Mouse (Mus musculus) kidney, postnatal 0 days (tissue): ENCODE data around the gene Hist1h2ae. TPM values are rescaled to one million over a fixed set of nuclear protein-coding genes. Genes with fewer than 3 reads are reported as not detected.

Experiments
- ATAC-seq: fragments of 200-750 bp; cut with Nextera tagmentation; replicated peaks from 2 replicates; pipeline ENCODE4 v1.8.0; 2017; ENCODE audit warnings: low read depth, moderate number of reproducible peaks, moderate TSS enrichment, moderate library complexity; ENCODE audit not compliant: low FRiP score
- DNase-seq: peaks from one replicate; pipeline ENCODE4 v3.0.0-alpha.2; 2016; ENCODE audit warnings: low spot score
- H3K27ac ChIP-seq: fragments of 300-500 bp; sonication (generic); 2 replicates; pipeline ENCODE4 v1.5.1; 2014; ENCODE audit warnings: mild to moderate bottlenecking
- H3K27me3 ChIP-seq: fragments of 300-500 bp; sonication (generic); 2 replicates; pipeline ENCODE4 v1.6.1; 2014; ENCODE audit warnings: low read length, mixed read lengths; ENCODE audit not compliant: insufficient read depth
- H3K36me3 ChIP-seq: fragments of 300-500 bp; sonication (generic); 2 replicates; pipeline ENCODE4 v1.6.1; 2014; ENCODE audit warnings: low read length, mixed read lengths; ENCODE audit not compliant: insufficient read depth
- H3K4me1 ChIP-seq: fragments of 300-500 bp; sonication (generic); replicated peaks from 2 replicates; pipeline ENCODE4 v1.6.1; 2014; ENCODE audit warnings: antibody characterized with exemption, low read length, mixed read lengths; ENCODE audit not compliant: insufficient read depth
- H3K4me2 ChIP-seq: fragments of 300-500 bp; sonication (generic); 2 replicates; pipeline ENCODE4 v1.6.1; 2014; ENCODE audit warnings: mild to moderate bottlenecking, low read length, moderate library complexity, mixed read lengths
- H3K4me3 ChIP-seq: fragments of 300-500 bp; sonication (generic); replicated peaks from 2 replicates; pipeline ENCODE4 v1.5.1; 2014; ENCODE audit warnings: low read depth, low read length
- H3K9ac ChIP-seq: fragments of 300-500 bp; sonication (generic); 2 replicates; pipeline ENCODE4 v1.6.1; 2014; ENCODE audit warnings: low read depth, low read length
- H3K9me3 ChIP-seq: fragments of 300-500 bp; sonication (generic); replicated peaks from 2 replicates; pipeline ENCODE4 v1.6.1; 2016; ENCODE audit warnings: low read length, inconsistent platforms, mixed read lengths
- CTCF ChIP-seq: IDR thresholded peaks from 2 replicates; pipeline ENCODE4 v1.5.1; 2016; ENCODE audit warnings: antibody characterized with exemption, low read depth, mild to moderate bottlenecking, moderate library complexity
- WGBS: fragments of 180-500 bp; shearing (Covaris S2); extraction: QIAGEN DNeasy Blood & Tissue Kit; methylation state at CpG from one replicate; pipeline ENCODE4 v1.1.7; 2014; 5-methylcytosine and 5-hydroxymethylcytosine counted together
- polyA plus RNA-seq: library from polyadenylated mRNA; unstranded; fragments of >200 nt; fragmentation: Nextera tagmentation; extraction: Ambion mirVana; gene quantifications from 2 replicates; pipeline ENCODE4 v1.2.1, GENCODE M21; 2015

The Hist1h2ae gene
- polyA plus RNA-seq, 1 experiment from 2014 or later, result 50.2 TPM

DNA sequence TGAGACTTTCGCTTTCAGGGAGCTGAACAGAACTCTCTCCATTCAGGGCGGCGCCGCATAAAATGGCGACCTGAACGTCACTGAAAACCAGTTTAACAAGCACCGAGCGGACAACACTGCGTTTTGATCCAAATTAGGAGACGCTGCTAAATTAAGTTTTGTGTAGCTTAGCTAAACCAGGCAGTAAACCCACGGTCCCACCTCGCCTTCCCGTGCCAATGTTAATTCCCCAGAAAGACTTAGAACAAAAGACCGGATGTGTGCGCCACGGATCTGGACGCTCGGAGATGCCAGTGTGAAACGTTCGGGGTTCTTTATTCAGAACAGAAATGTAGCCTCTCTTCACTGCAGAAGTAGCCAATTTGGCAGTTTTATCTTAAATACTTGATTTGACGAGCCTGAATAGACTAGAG lies 14.0 kb upstream of the Hist1h2ae start:
- TF ChIP-seq CTCF, result no peak
- Histone ChIP-seq H3K4me1 (no peaks in the 10 kb centered on the region), H3K27me3 (no peaks in the 10 kb centered on the region), H3K36me3 (no peaks in the 10 kb centered on the region), H3K4me2 (peak overlapping the region; percentile 78), H3K9ac (peak overlapping the region; percentile 76), H3K9me3 (no peaks in the 10 kb centered on the region), H3K27ac (peak overlapping the region; percentile 97), H3K4me3 (peak overlapping the region; percentile 49)
- ATAC-seq (no peak), DNase-seq (peak; percentile 86)
- WGBS, result under 1% methylated on average over 21 of the region's 21 CpGs

- Histone ChIP-seq H3K27me3 (no peaks in the 10 kb centered on the region), H3K36me3 (no peaks in the 10 kb centered on the region), H3K4me2 (peak overlapping the region; percentile 78), H3K9me3 (no peaks in the 10 kb centered on the region), H3K9ac (peak overlapping the region; percentile 76), H3K4me1 (no peaks in the 10 kb centered on the region), H3K27ac (peak overlapping the region; percentile 97), H3K4me3 (peak overlapping the region; percentile 49; the same call in 1 of the 2 replicates)
- ATAC-seq (no peak), DNase-seq (peak; percentile 84)
- no peak for TF ChIP-seq CTCF
These were observed 13.3 kb upstream of the Hist1h2ae start for GRCm38 (mm10) chr13:23584331-23584730.

DNA sequence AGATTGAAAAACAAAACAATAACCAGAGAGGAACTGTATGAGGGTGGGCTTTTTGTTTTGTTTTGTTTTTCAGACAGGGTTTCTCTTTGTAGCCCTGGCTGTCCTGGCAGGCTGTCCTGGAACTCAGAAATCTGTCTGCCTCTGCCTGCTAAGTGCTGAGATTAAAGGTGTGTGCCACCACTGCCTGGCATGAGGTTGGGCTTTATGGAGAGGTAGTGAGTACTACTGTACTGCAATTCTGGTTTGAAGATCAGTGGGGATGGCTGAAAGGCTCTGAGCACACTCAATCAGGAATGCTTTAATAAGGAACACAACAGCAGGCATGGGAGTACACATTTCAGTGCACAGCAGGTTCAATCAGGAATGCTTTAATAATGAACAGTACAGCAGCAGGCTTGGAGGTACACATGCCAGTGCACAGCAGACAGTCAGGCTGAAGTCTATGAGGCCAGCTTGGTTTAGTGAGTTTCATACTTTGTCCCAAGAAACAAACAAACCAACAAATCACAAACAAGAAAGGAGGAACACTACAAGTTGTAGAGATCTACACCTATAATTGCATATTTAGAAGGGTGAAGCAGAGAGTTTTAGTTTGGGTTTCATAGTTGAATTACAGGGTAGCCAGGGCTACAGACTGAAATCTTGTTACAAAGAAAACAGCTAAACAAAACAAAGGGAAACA lies 12.5 kb upstream of the Hist1h2ae start:
- no peaks in the 10 kb centered on the region for H3K36me3 ChIP-seq
- H3K9ac ChIP-seq, result no peak overlapping the region
- no peaks in the 10 kb centered on the region for H3K9me3 ChIP-seq
- H3K27ac ChIP-seq, result peak overlapping the region; percentile 97
- H3K4me3 ChIP-seq, result no peak overlapping the region
- ATAC-seq (no peak), DNase-seq (no peak)
- no peaks in the 10 kb centered on the region for H3K4me1 ChIP-seq
- no peaks in the 10 kb centered on the region for H3K27me3 ChIP-seq
- TF ChIP-seq CTCF, result no peak
- no peak overlapping the region; the same call in 1 of the 2 replicates for H3K4me2 ChIP-seq

GRCm38 (mm10) chr13:23582219-23583056 lies 11.4 kb upstream of the Hist1h2ae start:
- ATAC-seq, result no peak
- Histone ChIP-seq H3K4me1 (no peaks in the 10 kb centered on the region), H3K27me3 (no peaks in the 10 kb centered on the region), H3K4me2 (peak overlapping the region; percentile 79), H3K4me3 (peak overlapping the region; percentile 50), H3K27ac (peak overlapping the region; percentile 97), H3K9ac (peak overlapping the region; percentile 67), H3K9me3 (no peaks in the 10 kb centered on the region), H3K36me3 (no peaks in the 10 kb centered on the region)
- TF ChIP-seq CTCF, result no peak
- DNase-seq, result peak; percentile 16
- 7% methylated on average over 6 of the region's 6 CpGs for WGBS

GRCm38 (mm10) chr13:23581408-23582218 lies 10.6 kb upstream of the Hist1h2ae start, which contains the start of gene Hist1h4d:
Hist1h4d (plus strand) TSS chr13:23581598.
- under 1% methylated on average over 42 of the region's 43 CpGs for WGBS
- peak within 1 kb of the TSS; percentile 79 for H3K4me2 ChIP-seq
- peaks cover under 1% of the 10 kb centered on the region; the same call in 1 of the 2 replicates for H3K4me1 ChIP-seq
- no peaks in the 10 kb centered on the region for H3K27me3 ChIP-seq
- no peaks in the 10 kb centered on the region for H3K36me3 ChIP-seq
- peak within 1 kb of the TSS; percentile 97 for H3K27ac ChIP-seq
- H3K4me3 ChIP-seq, result peak within 1 kb of the TSS; percentile 50
- DNase-seq, result peak; percentile 97
- peak within 1 kb of the TSS; percentile 67 for H3K9ac ChIP-seq
- ATAC-seq, result peak; percentile 88
- TF ChIP-seq CTCF, result no peak
- no peaks in the 10 kb centered on the region for H3K9me3 ChIP-seq

GRCm38 (mm10) chr13:23577835-23578234 lies 6.8 kb upstream of the Hist1h2ae start:
- WGBS, result 89% methylated on average over 1 of the region's 1 CpGs
- Histone ChIP-seq H3K27me3 (no peaks in the 10 kb centered on the region), H3K36me3 (no peaks in the 10 kb centered on the region), H3K27ac (no peak overlapping the region), H3K4me3 (no peak overlapping the region), H3K9me3 (no peaks in the 10 kb centered on the region), H3K9ac (no peak overlapping the region), H3K4me2 (no peak overlapping the region), H3K4me1 (peaks cover 10% of the 10 kb centered on the region; the same call in 1 of the 2 replicates)
- ATAC-seq (no peak), DNase-seq (no peak)
- no peak for TF ChIP-seq CTCF
